Mouse (Mus musculus) cortical plate, adult 2 months (tissue): ENCODE measurements around the gene Spon1.

Experiments
- CTCF ChIP-seq: fragments of 200-500 bp; IDR thresholded peaks from 2 replicates; pipeline ENCODE4 v1.5.1; 2011; ENCODE audit warnings: mild to moderate bottlenecking, control low read depth, low read length; ENCODE audit not compliant: insufficient read depth; ENCODE audit errors: extremely low read depth
- POLR2A ChIP-seq: fragments of 200-500 bp; IDR thresholded peaks from 2 replicates; pipeline ENCODE4 v1.6.1; 2011; ENCODE audit warnings: mild to moderate bottlenecking, low read length, control low read depth; ENCODE audit not compliant: insufficient read depth; ENCODE audit errors: extremely low read depth

DNA sequence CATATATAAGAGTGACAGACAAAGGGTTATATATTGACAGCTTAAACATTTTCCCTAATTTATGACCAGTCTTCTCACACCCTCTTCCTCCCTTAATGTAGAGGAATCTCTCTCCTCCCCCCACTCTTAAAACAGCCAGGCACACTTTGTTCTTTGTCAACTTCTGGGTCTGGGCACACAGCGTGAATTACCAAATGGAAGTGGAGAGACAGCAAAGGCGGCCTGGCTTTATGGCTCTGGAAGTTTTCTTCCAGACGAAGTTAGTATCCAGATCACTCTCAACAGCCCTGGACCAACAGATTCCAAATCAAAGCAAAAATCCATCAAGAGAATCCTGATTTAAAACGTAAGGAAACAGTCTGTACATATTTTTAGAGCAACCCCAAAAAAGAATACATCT is 198.0 kb downstream of the Spon1 start:
- TF ChIP-seq POLR2A = no peak
- no peak for TF ChIP-seq CTCF
